Mouse (Mus musculus) CH12.LX (cell line): ENCODE measurements around the gene Rbpjl.

Experiments
- BHLHE40 ChIP-seq: IDR thresholded peaks from 2 replicates; pipeline ENCODE4 v1.6.1; 2011; ENCODE audit warnings: mild to moderate bottlenecking, low read depth, low read length, improper control_type of control experiment
- CHD2 ChIP-seq: IDR thresholded peaks from 2 replicates; pipeline ENCODE4 v1.6.1; 2011; ENCODE audit warnings: low read length, improper control_type of control experiment
- CTCF ChIP-seq, 2 experiments: IDR thresholded peaks in 1 of 2; conservative IDR thresholded peaks in 1 of 2; 2 replicates each; pipeline ENCODE4 v1.5.1; 2011 to 2012; ENCODE audit warnings: low read depth in 2 of 2, low read length in 2 of 2, improper control_type of control experiment in 1 of 2, inconsistent platforms in 1 of 2, mild to moderate bottlenecking in 1 of 2, moderate library complexity in 1 of 2
- EP300 ChIP-seq: IDR thresholded peaks from 2 replicates; pipeline ENCODE4 v1.6.1; 2011; ENCODE audit warnings: low read length, improper control_type of control experiment
- MAZ ChIP-seq: IDR thresholded peaks from 2 replicates; pipeline ENCODE4 v1.6.1; 2012; ENCODE audit warnings: low read depth, mild to moderate bottlenecking, inconsistent platforms, low read length, improper control_type of control experiment, moderate library complexity
- PAX5 ChIP-seq: IDR thresholded peaks from 2 replicates; pipeline ENCODE4 v1.6.1; 2012; ENCODE audit warnings: low read length, inconsistent platforms, mixed read lengths
- POLR2A ChIP-seq: IDR thresholded peaks from 2 replicates; pipeline ENCODE4 v1.6.1; 2011; ENCODE audit warnings: low read depth, mild to moderate bottlenecking, improper control_type of control experiment, low read length
- POLR2AphosphoS2 ChIP-seq: IDR thresholded peaks from 2 replicates; pipeline ENCODE4 v1.6.1; 2011; ENCODE audit warnings: low read depth, low read length, improper control_type of control experiment
- ZC3H11A ChIP-seq: IDR thresholded peaks from 2 replicates; pipeline ENCODE4 v1.6.1; 2012; ENCODE audit warnings: low read depth, mild to moderate bottlenecking, inconsistent platforms, low read length, improper control_type of control experiment

- TF ChIP-seq MAZ: no peak
- TF ChIP-seq CTCF (conservative IDR thresholded peaks at IDR 0.05 in 1 of 2, IDR thresholded peaks at IDR 0.05 in 1 of 2; ENCODE audit: low read depth in 2 of 2, low read length in 2 of 2): no peak
- no peak for TF ChIP-seq PAX5
- no peak for TF ChIP-seq POLR2AphosphoS2
- no peak for TF ChIP-seq EP300
- TF ChIP-seq ZC3H11A: no peak
- no peak for TF ChIP-seq CHD2
- TF ChIP-seq BHLHE40: no peak
- TF ChIP-seq POLR2A: no peak
Observed at GRCm38 (mm10) chr2:164452000-164452676, 49.2 kb downstream of the Rbpjl start.
